Mouse (Mus musculus) right cerebral cortex, adult 18-20 months (tissue): ENCODE data around the gene Dglucy.

Experiments
- DNase-seq: peaks from one replicate; pipeline ENCODE4 v3.0.0; 2022; ENCODE audit warnings: mixed read lengths

Dglucy gene

DNA sequence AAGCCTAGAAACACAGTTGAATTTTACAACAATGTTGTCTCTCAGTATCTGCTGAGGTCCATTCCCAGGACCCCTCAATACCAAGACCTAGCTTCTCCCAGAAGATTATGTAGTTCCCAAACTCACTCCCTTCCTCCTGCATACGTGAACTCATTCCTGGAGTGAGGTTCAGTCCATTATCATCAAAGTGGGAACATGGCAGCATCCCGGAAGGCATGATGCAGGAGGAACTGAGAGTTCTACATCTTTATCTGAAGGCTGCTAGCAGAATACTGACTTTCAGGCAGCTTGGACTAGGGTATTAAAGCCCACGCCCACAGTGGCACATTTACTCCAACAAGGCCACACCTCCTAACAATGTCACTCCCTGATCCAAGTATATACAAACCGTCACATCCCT lies 64.3 kb downstream of the Dglucy start:
- DNase-seq: no peak

- DNase-seq: no peak
Measured at GRCm38 (mm10) chr12:100844546-100844945, 65.7 kb downstream of the Dglucy start.

GRCm38 (mm10) chr12:100845829-100846228 lies 67.0 kb downstream of the Dglucy start:
- DNase-seq: no peak

- no peak for DNase-seq
Measured at GRCm38 (mm10) chr12:100846566-100846965, 67.7 kb downstream of the Dglucy start.

DNA sequence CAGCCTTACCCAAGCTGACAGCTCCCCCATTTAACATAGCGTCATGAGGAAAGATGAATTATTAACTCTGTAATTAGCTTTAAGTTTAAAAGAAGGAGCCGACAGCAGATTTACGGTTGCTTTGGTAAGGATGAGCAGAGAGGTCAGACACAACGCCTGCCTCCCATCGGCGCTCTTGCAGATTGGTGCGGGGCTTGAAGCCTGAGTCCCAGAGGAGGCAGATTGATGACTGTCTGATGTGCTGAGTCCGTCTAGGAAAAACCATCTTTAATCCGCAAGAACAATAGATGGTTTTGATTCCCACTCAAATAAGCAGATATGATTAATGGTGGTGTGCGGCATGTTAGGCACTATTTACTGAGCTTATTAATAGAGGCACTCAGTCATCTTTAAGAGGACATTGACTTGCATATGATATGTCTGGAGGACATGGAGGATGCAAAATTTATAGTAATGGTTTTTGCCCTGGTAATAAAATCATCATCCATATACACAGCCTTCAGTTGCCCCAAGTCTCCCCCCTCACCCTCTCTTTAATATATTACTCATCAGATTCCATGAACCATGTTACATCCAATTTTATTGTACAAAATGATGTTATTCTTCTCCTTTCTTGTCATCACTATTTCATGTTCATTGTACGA lies 68.7 kb downstream of the Dglucy start:
- no peak for DNase-seq

GRCm38 (mm10) chr12:100849421-100850138 lies 70.7 kb downstream of the Dglucy start:
- peak; percentile 53 for DNase-seq

- DNase-seq: no peak
Measured at GRCm38 (mm10) chr12:100852370-100852769, 73.5 kb downstream of the Dglucy start.

DNA sequence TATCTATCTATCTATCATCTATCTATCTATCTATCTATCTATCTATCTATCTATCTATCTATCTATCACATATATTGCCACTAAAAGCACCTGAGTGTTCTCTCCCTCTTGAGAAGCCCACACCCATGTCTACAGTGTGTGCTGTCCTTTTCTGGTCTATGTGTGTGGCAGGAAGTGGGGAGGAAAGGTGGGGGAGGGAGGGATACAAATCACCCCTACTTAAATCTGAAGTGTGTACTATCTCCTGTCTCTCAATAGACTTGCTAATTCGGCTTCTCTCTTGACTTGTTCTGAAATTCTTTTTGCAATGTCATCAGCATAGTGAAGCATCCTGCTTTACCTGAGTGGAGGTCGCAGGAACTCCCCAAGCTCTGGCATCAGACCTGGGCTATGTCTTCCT lies 77.5 kb downstream of the Dglucy start:
- no peak for DNase-seq

DNA sequence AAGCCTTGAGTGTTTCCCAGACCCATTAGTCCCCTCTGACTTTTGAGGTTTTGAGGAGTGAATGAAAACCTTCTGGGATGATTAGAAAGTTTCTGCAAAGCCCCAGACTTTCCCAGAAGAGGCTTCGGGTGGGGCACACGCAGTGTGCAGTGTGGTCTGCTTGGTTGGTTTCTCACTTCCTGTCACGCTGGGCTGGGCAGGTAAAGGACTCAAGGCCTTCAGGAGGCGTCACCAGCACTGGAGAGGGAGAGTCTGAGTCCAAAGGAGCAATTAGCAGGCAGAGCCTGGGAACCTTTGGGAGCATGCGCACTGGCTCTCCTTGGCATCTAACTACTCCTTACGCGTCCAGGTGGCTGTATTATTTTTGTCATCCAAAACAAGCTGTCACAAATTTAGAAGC lies 78.9 kb downstream of the Dglucy start:
- DNase-seq: no peak

DNA sequence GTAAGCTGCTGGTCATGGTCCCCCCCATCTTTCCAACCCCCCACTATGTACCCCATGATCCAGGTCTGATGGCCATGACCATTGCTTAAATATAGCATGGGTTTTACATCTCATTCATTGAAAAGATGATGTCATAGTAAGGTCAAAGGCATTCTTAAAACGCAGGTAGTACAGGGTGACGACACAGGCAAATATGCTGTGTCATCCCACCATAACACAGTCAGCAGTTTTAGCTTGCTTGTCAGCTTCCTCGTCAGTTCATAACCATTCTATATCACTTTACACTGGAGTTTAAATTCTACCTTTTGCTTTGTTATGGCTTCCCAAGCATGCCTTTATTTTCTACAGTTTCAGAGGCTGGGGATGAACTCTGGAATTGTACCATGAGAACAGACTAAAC lies 83.4 kb downstream of the Dglucy start:
- DNase-seq: no peak

GRCm38 (mm10) chr12:100862856-100863446 lies 84.1 kb downstream of the Dglucy start:
- DNase-seq: no peak

- no peak for DNase-seq
Measured at GRCm38 (mm10) chr12:100865072-100865471, 86.2 kb downstream of the Dglucy start.

DNA sequence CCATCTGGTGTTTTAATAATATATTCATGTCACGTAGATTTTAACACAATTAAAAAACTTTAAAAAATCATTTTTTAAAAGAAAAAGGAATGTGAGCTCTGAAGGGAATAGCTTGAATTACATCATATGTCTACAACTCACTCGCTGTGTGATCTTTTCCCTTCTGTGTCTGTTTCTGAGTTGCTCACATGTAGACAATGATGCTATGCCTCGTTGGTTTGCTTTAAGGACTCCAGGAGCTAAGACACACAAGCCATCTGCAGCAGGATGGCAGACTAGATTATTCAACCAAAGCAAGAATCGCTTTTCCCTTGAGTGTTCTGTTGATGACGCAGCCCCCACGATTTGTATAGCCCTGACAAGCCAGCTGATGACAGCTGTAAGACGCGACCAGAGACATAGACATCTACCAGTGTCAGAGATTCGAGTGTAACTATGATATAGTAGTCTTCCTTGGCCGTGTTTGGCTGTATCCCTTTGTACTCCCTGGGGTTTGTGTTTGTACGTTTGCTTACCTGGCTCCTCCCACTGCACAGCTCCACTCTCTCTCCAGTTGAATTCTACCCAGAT lies 86.7 kb downstream of the Dglucy start:
- no peak for DNase-seq

- DNase-seq: no peak
Measured at GRCm38 (mm10) chr12:100867097-100867496, 88.2 kb downstream of the Dglucy start.

- DNase-seq: peak; percentile 50
Measured at GRCm38 (mm10) chr12:100868049-100868622, 89.3 kb downstream of the Dglucy start.

GRCm38 (mm10) chr12:100871234-100871633 lies 92.4 kb downstream of the Dglucy start:
- no peak for DNase-seq

DNA sequence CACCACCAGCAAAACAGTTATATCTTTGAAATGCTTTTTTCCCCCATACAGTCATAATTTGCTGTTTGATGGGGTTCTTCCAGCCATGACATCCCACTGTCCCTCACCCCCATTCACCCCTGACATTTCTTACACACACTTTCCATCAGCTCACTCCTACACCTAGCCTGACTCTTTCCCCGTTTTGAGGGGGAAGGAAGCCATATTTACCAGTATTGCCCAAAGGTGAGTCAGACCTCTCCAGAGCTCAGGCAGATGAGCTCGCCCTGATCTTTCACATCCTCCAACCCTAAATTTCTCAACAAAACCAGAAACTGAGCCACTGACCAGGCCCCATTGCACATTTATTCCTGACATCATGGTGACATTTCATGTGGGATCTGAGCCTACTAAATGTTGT lies 93.0 kb downstream of the Dglucy start:
- DNase-seq: no peak

DNA sequence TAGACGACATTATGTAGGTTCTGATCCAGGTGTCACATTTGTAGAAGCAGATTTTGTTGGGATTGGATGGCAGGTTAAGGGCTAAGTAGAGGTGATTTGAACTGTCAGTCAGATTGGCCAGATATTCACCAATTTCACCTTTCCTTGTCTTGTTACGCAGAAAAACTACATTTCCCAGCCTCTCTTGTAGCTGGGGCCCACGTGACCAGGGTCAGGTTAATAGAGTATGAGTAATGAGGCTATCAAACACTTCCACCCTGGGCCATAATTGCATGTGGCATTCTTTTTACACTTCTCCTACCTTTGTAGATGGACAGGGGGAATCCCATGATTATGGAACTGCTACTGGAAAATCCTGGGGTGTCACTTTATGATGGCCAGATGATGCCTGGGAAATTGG lies 94.8 kb downstream of the Dglucy start:
- DNase-seq: no peak

GRCm38 (mm10) chr12:100875553-100875952 lies 96.7 kb downstream of the Dglucy start:
- peak; percentile 77 for DNase-seq

- DNase-seq: no peak
Measured at GRCm38 (mm10) chr12:100875960-100876359, 97.1 kb downstream of the Dglucy start.

GRCm38 (mm10) chr12:100877936-100878335 lies 99.1 kb downstream of the Dglucy start:
- DNase-seq: no peak

DNA sequence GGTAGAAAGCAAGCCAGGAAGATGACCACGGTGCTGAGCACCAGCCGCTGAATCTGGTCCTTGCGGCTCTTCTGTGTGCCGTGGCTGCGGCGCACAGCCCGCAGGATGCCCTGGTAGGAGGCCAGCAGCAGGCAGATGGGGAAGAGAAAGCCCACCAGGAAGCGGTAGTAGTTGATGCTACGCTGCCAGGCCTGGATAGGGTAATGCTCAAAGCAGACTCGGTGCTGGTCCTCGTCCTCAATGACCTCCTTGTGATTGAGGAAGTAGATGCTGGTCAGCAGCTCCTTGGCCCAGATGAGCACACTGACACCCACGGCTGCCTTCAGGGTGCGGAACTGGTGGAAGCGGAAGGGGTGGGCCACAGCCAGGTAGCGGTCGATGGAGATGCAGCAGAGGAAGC lies 99.7 kb downstream of the Dglucy start:
- DNase-seq: no peak

- no peak for DNase-seq
Measured at GRCm38 (mm10) chr12:100883168-100883567, 104.3 kb downstream of the Dglucy start.

- no peak for DNase-seq
Measured at GRCm38 (mm10) chr12:100885585-100885984, 106.7 kb downstream of the Dglucy start.
